Mouse (Mus musculus): ENCODE measurements around the gene Msi1. TPM values are rescaled to one million over a fixed set of nuclear protein-coding genes. Genes with fewer than 3 reads are reported as not detected.
"Not testable (repeated sequence)": the region's sequence is repeated elsewhere in the genome, so short reads cannot be mapped to it uniquely, and the experiment has no call there.

The Msi1 gene
- total RNA-seq, 2 experiments from 2014 or later, result 6.2 to 7.7 TPM

- DNase-seq, result peak; percentile 90
Observed at GRCm38 (mm10) chr5:115489699-115490637, 60.6 kb downstream of the Msi1 start.

- DNase-seq, result no peak
Observed at GRCm38 (mm10) chr5:115490638-115491000, 61.2 kb downstream of the Msi1 start.

- DNase-seq, result no peak
Observed at GRCm38 (mm10) chr5:115491076-115491475, 61.7 kb downstream of the Msi1 start.

- DNase-seq, result peak; percentile 78
Observed at GRCm38 (mm10) chr5:115491771-115492322, 62.4 kb downstream of the Msi1 start.

GRCm38 (mm10) chr5:115492711-115493335 is 63.4 kb downstream of the Msi1 start:
- no peak for DNase-seq

GRCm38 (mm10) chr5:115493441-115493840 is 64.0 kb downstream of the Msi1 start:
- DNase-seq, result no peak

- DNase-seq, result not testable (repeated sequence)
Observed at GRCm38 (mm10) chr5:115495618-115496017, 66.2 kb downstream of the Msi1 start.

GRCm38 (mm10) chr5:115497033-115497432 is 67.6 kb downstream of the Msi1 start:
- DNase-seq, result no peak

GRCm38 (mm10) chr5:115498307-115499240 is 69.2 kb downstream of the Msi1 start:
- DNase-seq, result no peak

GRCm38 (mm10) chr5:115500383-115500935 is 71.1 kb downstream of the Msi1 start:
- no peak for DNase-seq

- DNase-seq, result no peak
Observed at GRCm38 (mm10) chr5:115503035-115503434, 73.6 kb downstream of the Msi1 start.

Other genes with a start within 250 kb of the Msi1 start
- 1 to 10 TPM; 5.5 to 6.6 TPM for gene Cabp1, start 235.2 kb upstream of the Msi1 start, total RNA-seq (2021)
- gene Pop5, start 193.8 kb upstream of the Msi1 start, total RNA-seq (2021), result 10 to 100 TPM; 21.1 to 26.1 TPM
- gene Rnf10, start 156.7 kb upstream of the Msi1 start, total RNA-seq (2021), result 100 to 1,000 TPM; 277 to 284 TPM
- 100 to 1,000 TPM; 113 to 117 TPM for gene Coq5, start 149.9 kb upstream of the Msi1 start, total RNA-seq (2021)
- gene Dynll1, start 128.6 kb upstream of the Msi1 start, total RNA-seq (2021), result 100 to 1,000 TPM; 318 to 355 TPM
- gene Srsf9, start 102.4 kb upstream of the Msi1 start, total RNA-seq (2021), result 10 to 100 TPM; 39.1 to 42.4 TPM
- 10 to 100 TPM; 17.3 to 19.3 TPM for gene Gatc, start 88.4 kb upstream of the Msi1 start, total RNA-seq (2021)
- 10 to 100 TPM; 23.4 to 26.8 TPM for gene Triap1, start 88.4 kb upstream of the Msi1 start, total RNA-seq (2021)
- 100 to 1,000 TPM; 619 to 662 TPM for gene Cox6a1, start 80.6 kb upstream of the Msi1 start, total RNA-seq (2021)
- not detected for gene Pla2g1b, start 36.7 kb downstream of the Msi1 start, total RNA-seq (2021)
- 10 to 100 TPM; 10.5 to 12.7 TPM for gene Sirt4, start 55.1 kb downstream of the Msi1 start, total RNA-seq (2021)
- gene Pxn, start 77.1 kb downstream of the Msi1 start, total RNA-seq (2021), result 10 to 100 TPM; 62.9 to 66.0 TPM
- 100 to 1,000 TPM; 852 to 919 TPM for gene Rplp0, start 129.9 kb downstream of the Msi1 start, total RNA-seq (2021)
- 10 to 100 TPM; 52.7 to 56.7 TPM for gene Gcn1l1, start 135.7 kb downstream of the Msi1 start, total RNA-seq (2021)
- 10 to 100 TPM; 56.8 to 58.2 TPM for gene Rab35, start 202.3 kb downstream of the Msi1 start, total RNA-seq (2021)

All from heart, postnatal 4 days (tissue).